Mouse (Mus musculus) embryonic stem cell, embryonic (primary cell): ENCODE results near the gene Gsap.

ENCODE experiments used
- CTCF ChIA-PET, 4 experiments: fragments of 300-600 bp in 2 of 4; fragments of 350-600 bp in 2 of 4; sonication (Branson Sonifier 250); formaldehyde crosslinking; loops; one replicate each; lab custom pipeline; 2022; ENCODE audit warnings: inconsistent platforms in 2 of 4; lab: Charles Lee
- POLR2A ChIA-PET, 4 experiments: fragments of 300-600 bp in 2 of 4; fragments of 350-600 bp in 2 of 4; sonication (Branson Sonifier 250); formaldehyde crosslinking; loops; one replicate each; lab custom pipeline; 2022; ENCODE audit warnings: antibody characterized with exemption in 4 of 4, inconsistent platforms in 1 of 4; lab: Charles Lee

The Gsap gene

GRCm38 (mm10) chr5:21185764-21186685 is at the start of gene Gsap:
Gene Gsap, plus strand, starts transcription at chr5:21186255.
- POLR2A ChIA-PET, result no interaction called here
- CTCF ChIA-PET, result interaction anchor here in 2 of 4 experiments (0.5 to 0.6 kb wide), 2 partner anchors 148 to 253 kb away, joined by 3 read pairs; no protein-coding TSS in a partner anchor

GRCm38 (mm10) chr5:21136575-21136974 is 49.5 kb upstream of the Gsap start:
- CTCF ChIA-PET, result no interaction called here

GRCm38 (mm10) chr5:21139505-21139904 is 46.5 kb upstream of the Gsap start:
- CTCF ChIA-PET, result no interaction called here
- POLR2A ChIA-PET, result interaction anchor here in 1 of 4 experiments (1.0 kb wide), 1 partner anchor 85 kb away, joined by 3 read pairs; no protein-coding TSS in a partner anchor

More at GRCm38 (mm10) chr5:21136575-21136974, 49.5 kb upstream of the Gsap start:
- POLR2A ChIA-PET, result interaction anchor here in 1 of 4 experiments (1.3 kb wide), 1 partner anchor 8 kb away, joined by 3 read pairs; no protein-coding TSS in a partner anchor

- ChIA-PET CTCF (interaction anchor here in 1 of 4 experiments (0.6 kb wide), 1 partner anchor 228 kb away, joined by 4 read pairs; no protein-coding TSS in a partner anchor), POLR2A (interaction anchor here in 1 of 4 experiments (0.6 kb wide), 1 partner anchor 198 kb away, joined by 5 read pairs; no protein-coding TSS in a partner anchor)
Measured at GRCm38 (mm10) chr5:21141133-21141551, 44.9 kb upstream of the Gsap start.

GRCm38 (mm10) chr5:21141626-21142025 is 44.4 kb upstream of the Gsap start:
- ChIA-PET POLR2A (interaction anchor here in 1 of 4 experiments (0.6 kb wide), 1 partner anchor 198 kb away, joined by 5 read pairs; no protein-coding TSS in a partner anchor), CTCF (interaction anchor here in 1 of 4 experiments (0.6 kb wide), 1 partner anchor 228 kb away, joined by 4 read pairs; no protein-coding TSS in a partner anchor)

GRCm38 (mm10) chr5:21143032-21143431 is 43.0 kb upstream of the Gsap start:
- ChIA-PET CTCF (no interaction called here), POLR2A (no interaction called here)

- POLR2A ChIA-PET, result interaction anchor here in 1 of 4 experiments (1.1 kb wide), 1 partner anchor 9 kb away, joined by 3 read pairs; no protein-coding TSS in a partner anchor
- CTCF ChIA-PET, result no interaction called here
Measured at GRCm38 (mm10) chr5:21144506-21145169, 41.4 kb upstream of the Gsap start.

GRCm38 (mm10) chr5:21148358-21148757 is 37.7 kb upstream of the Gsap start:
- CTCF ChIA-PET, result no interaction called here
- POLR2A ChIA-PET, result no interaction called here

- POLR2A ChIA-PET, result no interaction called here
- CTCF ChIA-PET, result interaction anchor here in 1 of 4 experiments (0.7 kb wide), 1 partner anchor 622 kb away, joined by 3 read pairs; no protein-coding TSS in a partner anchor
Measured at GRCm38 (mm10) chr5:21153672-21154071, 32.4 kb upstream of the Gsap start.

GRCm38 (mm10) chr5:21156770-21157169 is 29.3 kb upstream of the Gsap start:
- ChIA-PET CTCF (no interaction called here), POLR2A (no interaction called here)

GRCm38 (mm10) chr5:21159536-21159935 is 26.5 kb upstream of the Gsap start:
- CTCF ChIA-PET, result no interaction called here
- POLR2A ChIA-PET, result no interaction called here

GRCm38 (mm10) chr5:21160781-21161180 is 25.3 kb upstream of the Gsap start:
- ChIA-PET POLR2A (no interaction called here), CTCF (no interaction called here)

- ChIA-PET CTCF (interaction anchor here in 1 of 4 experiments (0.6 kb wide), 1 partner anchor 1016 kb away, joined by 4 read pairs; no protein-coding TSS in a partner anchor), POLR2A (no interaction called here)
Measured at GRCm38 (mm10) chr5:21163421-21163820, 22.6 kb upstream of the Gsap start.

GRCm38 (mm10) chr5:21168689-21169345 is 17.2 kb upstream of the Gsap start:
- CTCF ChIA-PET, result no interaction called here

GRCm38 (mm10) chr5:21169346-21169745 is 16.7 kb upstream of the Gsap start:
- ChIA-PET CTCF (no interaction called here), POLR2A (no interaction called here)

More at GRCm38 (mm10) chr5:21168689-21169345, 17.2 kb upstream of the Gsap start:
- POLR2A ChIA-PET, result no interaction called here

- ChIA-PET POLR2A (interaction anchor here in 1 of 4 experiments (0.5 kb wide), 1 partner anchor 149 kb away, joined by 3 read pairs; no protein-coding TSS in a partner anchor), CTCF (no interaction called here)
Measured at GRCm38 (mm10) chr5:21169877-21170276, 16.2 kb upstream of the Gsap start.

- CTCF ChIA-PET, result no interaction called here
- POLR2A ChIA-PET, result interaction anchor here in 1 of 4 experiments (0.5 kb wide), 1 partner anchor 150 kb away, joined by 3 read pairs; no protein-coding TSS in a partner anchor
Measured at GRCm38 (mm10) chr5:21170440-21170839, 15.6 kb upstream of the Gsap start.

- ChIA-PET POLR2A (no interaction called here), CTCF (no interaction called here)
Measured at GRCm38 (mm10) chr5:21170898-21171297, 15.2 kb upstream of the Gsap start.

- CTCF ChIA-PET, result no interaction called here
- POLR2A ChIA-PET, result no interaction called here
Measured at GRCm38 (mm10) chr5:21171336-21171735, 14.7 kb upstream of the Gsap start.
